Comparison of ENCODE assay signal across 8 mouse cellular contexts in genomic region chr5:125392977-125393621, GRCm38 (mm10). TPM values are rescaled to one million over a fixed set of nuclear protein-coding genes. Genes with fewer than 3 reads are reported as not detected.
DNase-seq lines count a peak whose midpoint lies in the region; ATAC-seq lines count a peak whose summit lies in the region.

No protein-coding gene starts in this region.

- H3K4me1 ChIP-seq in hindbrain, embryonic 13.5 days (replicated peaks) = peaks cover 40% of the 10 kb centered on the region

- H3K4me2 ChIP-seq in hindbrain, embryonic 13.5 days = peak overlapping the region; percentile 59

- no peaks in the 10 kb centered on the region for H3K9me3 ChIP-seq in hindbrain, embryonic 13.5 days

- H3K27me3 ChIP-seq in hindbrain, embryonic 13.5 days = no peaks in the 10 kb centered on the region

- peak; percentile 87 for ATAC-seq in hindbrain, embryonic 13.5 days (ENCODE audit: low FRiP score)

- peak overlapping the region; percentile 70 for H3K9ac ChIP-seq in hindbrain, embryonic 13.5 days

- peak overlapping the region; percentile 34 for H3K4me3 ChIP-seq in hindbrain, embryonic 13.5 days

- H3K27ac ChIP-seq in hindbrain, embryonic 13.5 days = peak overlapping the region; percentile 100

- peak; percentile 97 for DNase-seq in NIH3T3 (ENCODE audit: low read depth)
- DNase-seq in cerebellum, postnatal 14 days = peak; percentile 98
- DNase-seq in frontal cortex, postnatal 14 days (ENCODE audit: low spot score in 2 of 2) = peak; percentile 91 to 96
- DNase-seq in layer of hippocampus, postnatal 25 days (ENCODE audit: extremely low spot score in 1 of 2, low spot score in 1 of 2) = peak; percentile 78 to 95
- peak; percentile 99 for DNase-seq in lung, postnatal 25 days (ENCODE audit: low spot score)
- peak; percentile 94 for DNase-seq in retina, embryonic 14.5 days (ENCODE audit: low spot score)
- peak; percentile 96 for DNase-seq in thymus, postnatal 4 days

- under 1% methylated on average over 20 of the region's 20 CpGs for WGBS in hindbrain, embryonic 13.5 days

- no peaks in the 10 kb centered on the region for H3K36me3 ChIP-seq in hindbrain, embryonic 13.5 days

RNA-seq across cellular contexts. Expression of gene Ubc, which starts 3.1 kb away (rescaled TPM):
- 1,201 and 1,293 TPM in 2 replicates for polyA plus RNA-seq in hindbrain, embryonic 13.5 days (2015; fragmentation: Nextera tagmentation; extraction: Ambion mirVana)
- 100 to 1,000 TPM; 775 to 848 TPM for total RNA-seq in layer of hippocampus, postnatal 25 days (2021)

RNA-seq across cellular contexts. Expression of gene Gm10382, which starts 4.0 kb away (rescaled TPM):
- polyA plus RNA-seq in hindbrain, embryonic 13.5 days (2015; fragmentation: Nextera tagmentation; extraction: Ambion mirVana) = 0.55 and 1.1 TPM in 2 replicates
- under 1 TPM in 1 of 2 experiments, not detected in 1; 0.37 TPM for total RNA-seq in layer of hippocampus, postnatal 25 days (2021)

RNA-seq across cellular contexts. Expression of gene Dhx37, which starts 40.8 kb away (rescaled TPM):
- 10.4 and 11.7 TPM in 2 replicates for polyA plus RNA-seq in hindbrain, embryonic 13.5 days (2015; fragmentation: Nextera tagmentation; extraction: Ambion mirVana)
- 10 to 100 TPM; 11.9 to 14.8 TPM for total RNA-seq in layer of hippocampus, postnatal 25 days (2021)

RNA-seq across cellular contexts. Expression of gene Bri3bp, which starts 48.3 kb away (rescaled TPM):
- polyA plus RNA-seq in hindbrain, embryonic 13.5 days (2015; fragmentation: Nextera tagmentation; extraction: Ambion mirVana) = 31.4 and 35.6 TPM in 2 replicates
- total RNA-seq in layer of hippocampus, postnatal 25 days (2021) = 100 to 1,000 TPM; 101 to 109 TPM

RNA-seq across cellular contexts. Expression of gene Scarb1, which starts 52.2 kb away (rescaled TPM):
- 27.4 and 28.0 TPM in 2 replicates for polyA plus RNA-seq in hindbrain, embryonic 13.5 days (2015; fragmentation: Nextera tagmentation; extraction: Ambion mirVana)
- total RNA-seq in layer of hippocampus, postnatal 25 days (2021) = 10 to 100 TPM; 34.5 to 41.6 TPM

Comparison
In these comparisons a context has a peak if more than half of its experiments do, and no peak if none do; other contexts are left out.
1. Peak in every context shown above with its lines: DNase-seq, ATAC-seq, H3K4me3 ChIP-seq and H3K27ac ChIP-seq.